In the genomic region with DNA sequence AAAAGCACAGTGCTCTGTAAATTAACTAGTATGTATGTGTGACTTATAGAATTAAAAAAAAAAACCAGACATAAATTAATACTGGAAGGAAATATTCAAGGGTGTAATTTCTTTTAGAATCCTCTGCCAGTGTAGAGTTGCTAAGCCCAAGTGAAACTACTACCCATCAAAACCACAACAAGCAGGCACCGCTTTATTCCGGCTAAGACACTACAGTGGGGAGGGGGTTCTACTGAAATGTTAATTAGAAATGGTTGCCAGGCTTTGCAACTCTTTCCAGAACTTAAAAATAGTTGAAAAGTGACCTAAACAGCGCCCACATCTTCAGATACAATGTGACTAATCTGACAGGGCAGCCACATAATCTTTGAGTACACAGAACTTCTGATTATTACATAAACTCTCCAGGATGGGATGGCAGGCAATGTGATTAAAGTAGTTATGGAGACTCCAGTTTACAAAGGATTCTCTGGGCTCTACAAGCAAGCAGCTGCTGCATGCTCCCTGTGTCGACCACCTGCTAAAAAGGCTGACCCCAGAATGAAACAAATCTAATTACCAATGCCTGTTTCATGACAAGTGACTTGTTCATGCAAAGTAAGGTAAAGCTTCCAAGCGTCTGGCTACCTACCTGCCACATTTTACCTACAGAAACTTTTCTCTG, we compare ENCODE assay signal across 10 mouse cellular contexts. TPM values are rescaled to one million over a fixed set of nuclear protein-coding genes. Genes with fewer than 3 reads are reported as not detected.
DNase-seq lines count a peak whose midpoint lies in the region; ATAC-seq and TF ChIP-seq lines count a peak whose summit lies in the region.
"Had no signal": no experiment of that assay in that cellular context is flagged by ENCODE, and none has a peak within 500 bp of the region (broad histone marks: within the 10 kb centered on the region; RNA-seq: fewer than 3 reads in every experiment).

No protein-coding gene starts in this region.

- no peaks in the 10 kb centered on the region for H3K9me3 ChIP-seq in embryonic facial prominence, embryonic 11.5 days (replicated peaks; ENCODE audit: control insufficient read depth, low read length)
- H3K9me3 ChIP-seq in intestine, embryonic 14.5 days (ENCODE audit: control insufficient read depth, low read length), result no peaks in the 10 kb centered on the region
- H3K9me3 ChIP-seq in neural tube, embryonic 11.5 days (ENCODE audit: control insufficient read depth, low read length), result no peaks in the 10 kb centered on the region
- H3K9me3 ChIP-seq: liver, embryonic 15.5 days had no signal

- peak overlapping the region; percentile 43 for H3K9ac ChIP-seq in embryonic facial prominence, embryonic 11.5 days (replicated peaks; ENCODE audit: low read length)
- peak overlapping the region; percentile 11 for H3K9ac ChIP-seq in intestine, embryonic 14.5 days (ENCODE audit: low read length)
- peak overlapping the region; percentile 96 for H3K9ac ChIP-seq in neural tube, embryonic 11.5 days (ENCODE audit: low read length)
- H3K9ac ChIP-seq: liver, embryonic 15.5 days had no signal

- H3K27ac ChIP-seq in kidney, adult 2 months (ENCODE audit: insufficient read depth, low read depth, low read length), result peak overlapping the region; percentile 5; the same call in 1 of the 2 replicates
- no peak overlapping the region for H3K27ac ChIP-seq in embryonic facial prominence, embryonic 11.5 days (replicated peaks; ENCODE audit: low read depth, low read length)
- no peak overlapping the region for H3K27ac ChIP-seq in intestine, embryonic 14.5 days (ENCODE audit: low read depth)
- H3K27ac ChIP-seq in neural tube, embryonic 11.5 days (ENCODE audit: low read depth, low read length), result peak overlapping the region; percentile 17; the same call in 1 of the 2 replicates
- H3K27ac ChIP-seq: liver, embryonic 15.5 days had no signal

- DNase-seq in kidney, adult 2 months, result no peak
- no peak for DNase-seq in kidney, adult 11 months
- peak; percentile 35 for DNase-seq in embryonic facial prominence, embryonic 11.5 days (ENCODE audit: low spot score)
- peak; percentile 55 for DNase-seq in intestine, embryonic 14.5 days (ENCODE audit: low spot score)
- DNase-seq in neural tube, embryonic 11.5 days (ENCODE audit: low spot score), result peak; percentile 43
- DNase-seq in thymus, adult 18-20 months, result no peak
- DNase-seq in spleen, postnatal 36 days (ENCODE audit: low spot score in 2 of 2), result no peak
- DNase-seq: cerebellum, adult 2 months had no signal

- H3K36me3 ChIP-seq in kidney, adult 2 months (ENCODE audit: control insufficient read depth, insufficient read depth, low read length), result no peaks in the 10 kb centered on the region
- no peaks in the 10 kb centered on the region for H3K36me3 ChIP-seq in embryonic facial prominence, embryonic 11.5 days (replicated peaks; ENCODE audit: control insufficient read depth, insufficient read depth, low read depth, low read length)
- H3K36me3 ChIP-seq in intestine, embryonic 14.5 days (ENCODE audit: control insufficient read depth, insufficient read depth, low read length), result no peaks in the 10 kb centered on the region
- H3K36me3 ChIP-seq in neural tube, embryonic 11.5 days (ENCODE audit: control insufficient read depth, insufficient read depth, low read length), result no peaks in the 10 kb centered on the region
- H3K36me3 ChIP-seq: liver, embryonic 15.5 days had no signal

- H3K4me3 ChIP-seq in kidney, adult 2 months (ENCODE audit: insufficient read depth, low read depth, low read length), result peak overlapping the region; percentile 40
- H3K4me3 ChIP-seq in embryonic facial prominence, embryonic 11.5 days (ENCODE audit: low read depth, low read length), result peak overlapping the region; percentile 93
- peak overlapping the region; percentile 75 for H3K4me3 ChIP-seq in intestine, embryonic 14.5 days (ENCODE audit: low read depth, low read length)
- peak overlapping the region; percentile 98 for H3K4me3 ChIP-seq in neural tube, embryonic 11.5 days (ENCODE audit: low read depth, low read length)

- TF ChIP-seq POLR2A in kidney, adult 2 months (IDR thresholded peaks at IDR 0.05; ENCODE audit: low read depth, low read length), result no peak

- peak overlapping the region; percentile 88 for H3K4me2 ChIP-seq in embryonic facial prominence, embryonic 11.5 days (ENCODE audit: low read depth, low read length)
- peak overlapping the region; percentile 53 for H3K4me2 ChIP-seq in intestine, embryonic 14.5 days (ENCODE audit: low read length)
- peak overlapping the region; percentile 87 for H3K4me2 ChIP-seq in neural tube, embryonic 11.5 days (ENCODE audit: low read depth)

- TF ChIP-seq CTCF in kidney, adult 2 months (conservative IDR thresholded peaks at IDR 0.05; ENCODE audit: insufficient read depth, insufficient read length, low read depth, low read length), result no peak

- H3K4me1 ChIP-seq in kidney, adult 2 months (ENCODE audit: control insufficient read depth, insufficient read depth, low read length), result peaks cover 5% of the 10 kb centered on the region; the same call in 1 of the 2 replicates
- no peaks in the 10 kb centered on the region for H3K4me1 ChIP-seq in embryonic facial prominence, embryonic 11.5 days (ENCODE audit: control insufficient read depth, insufficient read depth, low read length)
- H3K4me1 ChIP-seq in intestine, embryonic 14.5 days (replicated peaks; ENCODE audit: control insufficient read depth, insufficient read depth, low read length), result peaks cover 27% of the 10 kb centered on the region
- peaks cover 35% of the 10 kb centered on the region for H3K4me1 ChIP-seq in neural tube, embryonic 11.5 days (ENCODE audit: control insufficient read depth, insufficient read depth, low read length)

- H3K27me3 ChIP-seq in kidney, adult 2 months (replicated peaks; ENCODE audit: control insufficient read depth, insufficient read depth, low read length), result no peaks in the 10 kb centered on the region
- no peaks in the 10 kb centered on the region for H3K27me3 ChIP-seq in embryonic facial prominence, embryonic 11.5 days (ENCODE audit: control insufficient read depth, insufficient read depth, low read length)
- no peaks in the 10 kb centered on the region for H3K27me3 ChIP-seq in intestine, embryonic 14.5 days (replicated peaks; ENCODE audit: control insufficient read depth, insufficient read depth, low read length)
- H3K27me3 ChIP-seq in neural tube, embryonic 11.5 days (ENCODE audit: control insufficient read depth, insufficient read depth, low read length), result no peaks in the 10 kb centered on the region

- WGBS in kidney, adult 2 months, result 70% methylated on average over 5 of the region's 5 CpGs
- WGBS in embryonic facial prominence, embryonic 11.5 days, result 19% methylated on average over 5 of the region's 5 CpGs
- WGBS in intestine, embryonic 14.5 days, result 30% methylated on average over 5 of the region's 5 CpGs
- 25% methylated on average over 5 of the region's 5 CpGs for WGBS in neural tube, embryonic 11.5 days

- no peak for ATAC-seq in embryonic facial prominence, embryonic 11.5 days (replicated peaks; ENCODE audit: insufficient number of reproducible peaks, low FRiP score, low TSS enrichment, low read depth)
- no peak for ATAC-seq in intestine, embryonic 14.5 days (replicated peaks; ENCODE audit: low FRiP score, low TSS enrichment, low read depth)
- ATAC-seq in neural tube, embryonic 11.5 days (ENCODE audit: insufficient read depth, low FRiP score, low TSS enrichment), result no peak
- no peak for ATAC-seq in erythroid progenitor cell, adult 5-6 weeks (replicated peaks; ENCODE audit: low FRiP score, poor library complexity, severe bottlenecking)

RNA-seq across cellular contexts. Expression of gene Efnb2, which starts 3.2 kb away (rescaled TPM):
- 31.8 and 44.8 TPM in 2 replicates for polyA plus RNA-seq in kidney, adult 2 months (2012; rRNA removed)
- 38.9 and 39.1 TPM in 2 replicates for polyA plus RNA-seq in embryonic facial prominence, embryonic 11.5 days (2014; fragmentation: Nextera tagmentation; extraction: Ambion mirVana)
- 18.8 and 19.1 TPM in 2 replicates for polyA plus RNA-seq in intestine, embryonic 14.5 days (2014; fragmentation: Nextera tagmentation; extraction: Ambion mirVana)
- 37.9 and 39.0 TPM in 2 replicates for polyA plus RNA-seq in neural tube, embryonic 11.5 days (2014; fragmentation: Nextera tagmentation; extraction: Ambion mirVana)
- not detected in 2 replicates for total RNA-seq in erythroid progenitor cell, adult 5-6 weeks (2015; ENCODE audit: low replicate concordance)
- total RNA-seq in erythroid progenitor cell, adult 5-6 weeks (2017; ENCODE audit: low replicate concordance), result 3.2 TPM in 1 of 2 replicates, not detected in the other

RNA-seq across cellular contexts. Expression of gene Arglu1, which starts 32.5 kb away (rescaled TPM):
- 16.0 and 20.5 TPM in 2 replicates for polyA plus RNA-seq in kidney, adult 2 months (2012; rRNA removed)
- 148 and 156 TPM in 2 replicates for polyA plus RNA-seq in embryonic facial prominence, embryonic 11.5 days (2014; fragmentation: Nextera tagmentation; extraction: Ambion mirVana)
- polyA plus RNA-seq in intestine, embryonic 14.5 days (2014; fragmentation: Nextera tagmentation; extraction: Ambion mirVana), result 134 and 135 TPM in 2 replicates
- polyA plus RNA-seq in neural tube, embryonic 11.5 days (2014; fragmentation: Nextera tagmentation; extraction: Ambion mirVana), result 135 and 144 TPM in 2 replicates
- 60.4 and 61.3 TPM in 2 replicates for total RNA-seq in erythroid progenitor cell, adult 5-6 weeks (2015; ENCODE audit: low replicate concordance)
- 81.1 and 100 TPM in 2 replicates for total RNA-seq in erythroid progenitor cell, adult 5-6 weeks (2017; ENCODE audit: low replicate concordance)

Comparison
In these comparisons a context has a peak if more than half of its experiments do, and no peak if none do; other contexts are left out.
1. DNase-seq: peak in embryonic facial prominence, embryonic 11.5 days (single experiment), intestine, embryonic 14.5 days (single experiment) and neural tube, embryonic 11.5 days (single experiment); none in kidney, adult 2 months (single experiment), kidney, adult 11 months (single experiment), thymus, adult 18-20 months (0 of 2) and spleen, postnatal 36 days (0 of 2).
2. H3K27ac ChIP-seq: peak in kidney, adult 2 months (single experiment) and neural tube, embryonic 11.5 days (single experiment); none in embryonic facial prominence, embryonic 11.5 days (single experiment) and intestine, embryonic 14.5 days (single experiment).
3. H3K4me3 ChIP-seq: peak in every context shown above with its lines; median percentile 98 in neural tube, embryonic 11.5 days; 93 in embryonic facial prominence, embryonic 11.5 days; 75 in intestine, embryonic 14.5 days; 40 in kidney, adult 2 months.
4. H3K9ac ChIP-seq: peak in every context shown above with its lines; median percentile 96 in neural tube, embryonic 11.5 days; 43 in embryonic facial prominence, embryonic 11.5 days; 11 in intestine, embryonic 14.5 days.
5. Peak in every context shown above with its lines, with median percentiles within 50 percentile points of each other: H3K4me2 ChIP-seq.